In genomic region chr2:166996533-166996894, GRCm38 (mm10) we compare ENCODE assay signal across 8 mouse cellular contexts. TPM values are rescaled to one million over a fixed set of nuclear protein-coding genes. Genes with fewer than 3 reads are reported as not detected.
A peak's percentile ranks its signal among the peaks of the same experiment; 100 is the strongest.
DNase-seq lines count a peak whose midpoint lies in the region; ATAC-seq lines count a peak whose summit lies in the region.

No protein-coding gene starts in this region.

- H3K36me3 ChIP-seq in kidney, embryonic 15.5 days: no peaks in the 10 kb centered on the region
- no peaks in the 10 kb centered on the region for H3K36me3 ChIP-seq in hindbrain, embryonic 16.5 days (ENCODE audit: control insufficient read depth, insufficient read depth, low read length)
- H3K36me3 ChIP-seq in midbrain, embryonic 16.5 days (ENCODE audit: control insufficient read depth, insufficient read depth, low read length): no peaks in the 10 kb centered on the region

- peaks cover 39% of the 10 kb centered on the region for H3K4me1 ChIP-seq in kidney, embryonic 15.5 days
- peaks cover 20% of the 10 kb centered on the region for H3K4me1 ChIP-seq in hindbrain, embryonic 16.5 days (ENCODE audit: control insufficient read depth, insufficient read depth, low read depth, low read length)
- H3K4me1 ChIP-seq in midbrain, embryonic 16.5 days (ENCODE audit: control insufficient read depth, insufficient read depth, low read length): peaks cover 33% of the 10 kb centered on the region

- no peak for DNase-seq in kidney, adult 11 months
- DNase-seq in cerebellum, adult 11-12 months: no peak
- no peak for DNase-seq in ovary, postnatal 36 days (ENCODE audit: low spot score)
- DNase-seq in ovary, postnatal 10 days (ENCODE audit: low spot score): no peak

- H3K9me3 ChIP-seq in kidney, embryonic 15.5 days (replicated peaks): no peaks in the 10 kb centered on the region
- H3K9me3 ChIP-seq in hindbrain, embryonic 16.5 days (ENCODE audit: control insufficient read depth, low read length): no peaks in the 10 kb centered on the region
- H3K9me3 ChIP-seq in midbrain, embryonic 16.5 days (replicated peaks; ENCODE audit: control insufficient read depth, low read length, poor library complexity, severe bottlenecking): no peaks in the 10 kb centered on the region

- ATAC-seq in kidney, embryonic 15.5 days (replicated peaks; ENCODE audit: low FRiP score): peak; percentile 13; the same call in 1 of the 2 replicates
- ATAC-seq in common myeloid progenitor, adult 5-6 weeks (replicated peaks; ENCODE audit: low read depth, poor library complexity, severe bottlenecking): peak; percentile 11
- peak; percentile 58 for ATAC-seq in hindbrain, embryonic 16.5 days
- peak; percentile 31; the same call in 1 of the 2 replicates for ATAC-seq in midbrain, embryonic 16.5 days

- peak overlapping the region; percentile 95 for H3K9ac ChIP-seq in kidney, embryonic 15.5 days
- H3K9ac ChIP-seq in hindbrain, embryonic 16.5 days (ENCODE audit: low read depth, low read length): peak overlapping the region; percentile 61
- H3K9ac ChIP-seq in midbrain, embryonic 16.5 days (ENCODE audit: low read depth, low read length): peak overlapping the region; percentile 59

- H3K4me3 ChIP-seq in kidney, embryonic 15.5 days (replicated peaks): peak overlapping the region; percentile 91
- H3K4me3 ChIP-seq in hindbrain, embryonic 16.5 days (ENCODE audit: low read length): peak overlapping the region; percentile 93
- H3K4me3 ChIP-seq in midbrain, embryonic 16.5 days (ENCODE audit: low read depth, low read length): peak overlapping the region; percentile 92

- H3K27ac ChIP-seq in kidney, embryonic 15.5 days: peak overlapping the region; percentile 86
- peak overlapping the region; percentile 83 for H3K27ac ChIP-seq in hindbrain, embryonic 16.5 days (ENCODE audit: low read depth, low read length)
- H3K27ac ChIP-seq in midbrain, embryonic 16.5 days (ENCODE audit: low read length): peak overlapping the region; percentile 96

- peak overlapping the region; percentile 87 for H3K4me2 ChIP-seq in kidney, embryonic 15.5 days
- peak overlapping the region; percentile 58 for H3K4me2 ChIP-seq in hindbrain, embryonic 16.5 days (ENCODE audit: low read length)
- peak overlapping the region; percentile 62 for H3K4me2 ChIP-seq in midbrain, embryonic 16.5 days (ENCODE audit: low read length)

- H3K27me3 ChIP-seq in kidney, embryonic 15.5 days: no peaks in the 10 kb centered on the region
- H3K27me3 ChIP-seq in hindbrain, embryonic 16.5 days (replicated peaks; ENCODE audit: control insufficient read depth, insufficient read depth, low read length): no peaks in the 10 kb centered on the region
- no peaks in the 10 kb centered on the region for H3K27me3 ChIP-seq in midbrain, embryonic 16.5 days (ENCODE audit: control insufficient read depth, insufficient read depth, low read depth, low read length)

- 40% methylated on average over 8 of the region's 8 CpGs for WGBS in kidney, embryonic 15.5 days
- WGBS in hindbrain, embryonic 16.5 days: 36% methylated on average over 8 of the region's 8 CpGs
- 40% methylated on average over 8 of the region's 8 CpGs for WGBS in midbrain, embryonic 16.5 days

RNA-seq across cellular contexts. Expression of gene Stau1, which starts 0.4 kb away (rescaled TPM):
- polyA plus RNA-seq in kidney, embryonic 15.5 days (2015; fragmentation: Nextera tagmentation; extraction: Ambion mirVana): 86.4 and 88.7 TPM in 2 replicates
- 31.3 and 56.3 TPM in 2 replicates for total RNA-seq in common myeloid progenitor, adult 5-6 weeks (2017)
- polyA plus RNA-seq in hindbrain, embryonic 16.5 days (2015; fragmentation: Nextera tagmentation; extraction: Ambion mirVana): 104 and 113 TPM in 2 replicates
- 116 and 122 TPM in 2 replicates for polyA plus RNA-seq in midbrain, embryonic 16.5 days (2015; fragmentation: Nextera tagmentation; extraction: Ambion mirVana)

RNA-seq across cellular contexts. Expression of gene Ddx27, which starts 18.5 kb away (rescaled TPM):
- 57.7 and 59.4 TPM in 2 replicates for polyA plus RNA-seq in kidney, embryonic 15.5 days (2015; fragmentation: Nextera tagmentation; extraction: Ambion mirVana)
- total RNA-seq in common myeloid progenitor, adult 5-6 weeks (2017): 117 and 123 TPM in 2 replicates
- 34.9 and 38.1 TPM in 2 replicates for polyA plus RNA-seq in hindbrain, embryonic 16.5 days (2015; fragmentation: Nextera tagmentation; extraction: Ambion mirVana)
- polyA plus RNA-seq in midbrain, embryonic 16.5 days (2015; fragmentation: Nextera tagmentation; extraction: Ambion mirVana): 37.6 and 37.8 TPM in 2 replicates
